ENCODE assay signal across 9 mouse cellular contexts in the genomic region with DNA sequence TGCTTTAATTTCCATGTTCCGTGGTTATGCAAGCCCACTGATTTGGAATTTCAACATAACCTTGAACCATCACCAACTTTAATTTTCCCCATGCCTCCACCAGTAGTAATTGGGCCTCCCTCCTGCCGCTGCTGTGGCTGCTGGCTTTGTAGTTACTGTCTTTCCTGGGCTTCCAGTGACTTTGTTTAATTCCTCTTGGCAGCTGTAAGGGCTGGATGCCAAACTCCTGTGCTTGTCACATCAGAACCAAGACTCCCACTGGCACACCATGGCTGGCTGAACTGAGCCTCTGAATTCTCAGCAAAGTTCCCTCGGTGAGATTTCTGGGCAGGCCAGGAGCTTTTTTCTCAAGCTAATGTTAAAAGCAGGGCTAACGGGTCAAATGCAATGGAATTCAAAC.
A peak's percentile ranks its signal among the peaks of the same experiment; 100 is the strongest.
DNase-seq lines count a peak whose midpoint lies in the region; ATAC-seq lines count a peak whose summit lies in the region.
"Had no signal": no experiment of that assay in that cellular context is flagged by ENCODE, and none has a peak within 500 bp of the region (broad histone marks: within the 10 kb centered on the region; RNA-seq: fewer than 3 reads in every experiment).

No protein-coding gene starts in this region.

- H3K27me3 ChIP-seq in heart, embryonic 11.5 days (ENCODE audit: control insufficient read depth, insufficient read depth, low read length), result no peaks in the 10 kb centered on the region
- H3K27me3 ChIP-seq in limb, embryonic 10.5 days (ENCODE audit: low read depth, poor library complexity, severe bottlenecking), result no peaks in the 10 kb centered on the region
- H3K27me3 ChIP-seq: liver, embryonic 13.5 days had no signal

- no peak overlapping the region for H3K27ac ChIP-seq in heart, embryonic 11.5 days (ENCODE audit: low read depth, low read length)
- peak overlapping the region; percentile 50; the same call in 1 of the 2 replicates for H3K27ac ChIP-seq in limb, embryonic 10.5 days
- H3K27ac ChIP-seq: liver, embryonic 13.5 days had no signal

- ATAC-seq in heart, embryonic 11.5 days (replicated peaks; ENCODE audit: insufficient number of reproducible peaks, low FRiP score, low TSS enrichment), result no peak
- ATAC-seq in inflammation-experienced regulatory T-cells, adult 6 months, result no peak

- no peak overlapping the region for H3K4me3 ChIP-seq in heart, embryonic 11.5 days (ENCODE audit: low read depth, low read length)
- H3K4me3 ChIP-seq in limb, embryonic 10.5 days, result no peak overlapping the region
- H3K4me3 ChIP-seq: liver, embryonic 13.5 days had no signal

- no peaks in the 10 kb centered on the region for H3K36me3 ChIP-seq in heart, embryonic 11.5 days (ENCODE audit: control insufficient read depth, insufficient read depth, low read length)
- no peaks in the 10 kb centered on the region for H3K36me3 ChIP-seq in limb, embryonic 10.5 days
- H3K36me3 ChIP-seq: liver, embryonic 13.5 days had no signal

- peak; percentile 50 to 58 for DNase-seq in heart, adult 18-20 months
- DNase-seq in right cerebral cortex, adult 18-20 months, result peak; percentile 47
- no peak for DNase-seq in right cerebral cortex, postnatal 25 days
- no peak for DNase-seq in limb, embryonic 10.5 days (ENCODE audit: low spot score)
- DNase-seq in testis, postnatal 10 days (ENCODE audit: low spot score), result peak; percentile 60
- DNase-seq in spleen, postnatal 14 days (ENCODE audit: low spot score in 2 of 2), result no peak
- DNase-seq: liver, embryonic 13.5 days had no signal

- no peak overlapping the region for H3K4me2 ChIP-seq in heart, embryonic 11.5 days
- H3K4me2 ChIP-seq: liver, embryonic 13.5 days had no signal

- WGBS in heart, embryonic 11.5 days (ENCODE audit: insufficient replicate concordance), result 49% methylated on average over 4 of the region's 4 CpGs
- WGBS in limb, embryonic 10.5 days, result 57% methylated on average over 4 of the region's 4 CpGs

- no peaks in the 10 kb centered on the region for H3K9me3 ChIP-seq in heart, embryonic 11.5 days (replicated peaks; ENCODE audit: control insufficient read depth, low read length)
- H3K9me3 ChIP-seq in limb, embryonic 10.5 days (replicated peaks), result no peaks in the 10 kb centered on the region
- H3K9me3 ChIP-seq: liver, embryonic 13.5 days had no signal

- H3K4me1 ChIP-seq in heart, embryonic 11.5 days (ENCODE audit: control insufficient read depth, insufficient read depth, low read length), result no peaks in the 10 kb centered on the region
- peaks cover 27% of the 10 kb centered on the region for H3K4me1 ChIP-seq in limb, embryonic 10.5 days
- H3K4me1 ChIP-seq: liver, embryonic 13.5 days had no signal

- H3K9ac ChIP-seq in heart, embryonic 11.5 days (ENCODE audit: low read depth, low read length), result no peak overlapping the region
- H3K9ac ChIP-seq: liver, embryonic 13.5 days had no signal

Comparison
In these comparisons a context has a peak if more than half of its experiments do, and no peak if none do; other contexts are left out.
1. DNase-seq: peak in heart, adult 18-20 months (2 of 2), right cerebral cortex, adult 18-20 months (single experiment) and testis, postnatal 10 days (single experiment); none in right cerebral cortex, postnatal 25 days (single experiment), limb, embryonic 10.5 days (single experiment) and spleen, postnatal 14 days (0 of 2).